Mouse (Mus musculus) forebrain, embryonic 11.5 days (tissue): ENCODE measurements around the gene Dlgap1. TPM values are rescaled to one million over a fixed set of nuclear protein-coding genes. Genes with fewer than 3 reads are reported as not detected.

ENCODE experiments used
- ATAC-seq: fragments of 200-750 bp; cut with Nextera tagmentation; replicated peaks from 2 replicates; pipeline ENCODE4 v1.8.0; 2017; ENCODE audit warnings: moderate TSS enrichment; ENCODE audit not compliant: low FRiP score
- DNase-seq: peaks from one replicate; pipeline ENCODE4 v3.0.0-alpha.2; 2017; ENCODE audit warnings: low spot score
- H3K27ac ChIP-seq: fragments of 300-500 bp; sonication (generic); 2 replicates; pipeline ENCODE4 v1.5.1; 2014; ENCODE audit warnings: low read depth, low read length
- H3K27me3 ChIP-seq: fragments of 300-500 bp; sonication (generic); 2 replicates; pipeline ENCODE4 v1.6.1; 2014; ENCODE audit warnings: mild to moderate bottlenecking, low read length, mixed read lengths; ENCODE audit not compliant: control insufficient read depth, insufficient read depth
- H3K36me3 ChIP-seq: fragments of 300-500 bp; sonication (generic); 2 replicates; pipeline ENCODE4 v1.6.1; 2014; ENCODE audit warnings: mild to moderate bottlenecking, low read length, moderate library complexity, mixed read lengths; ENCODE audit not compliant: control insufficient read depth, insufficient read depth
- H3K4me1 ChIP-seq: fragments of 300-500 bp; sonication (generic); replicated peaks from 2 replicates; pipeline ENCODE4 v1.6.1; 2014; ENCODE audit warnings: low read length, mixed read lengths; ENCODE audit not compliant: control insufficient read depth, insufficient read depth
- H3K4me2 ChIP-seq: fragments of 300-500 bp; sonication (generic); 2 replicates; pipeline ENCODE4 v1.6.1; 2014; ENCODE audit warnings: low read depth, mild to moderate bottlenecking, low read length, moderate library complexity, mixed read lengths; ENCODE audit not compliant: severe bottlenecking
- H3K4me3 ChIP-seq: fragments of 300-500 bp; sonication (generic); 2 replicates; pipeline ENCODE4 v1.5.1; 2014; ENCODE audit warnings: low read depth, low read length
- H3K9ac ChIP-seq: fragments of 300-500 bp; sonication (generic); 2 replicates; pipeline ENCODE4 v1.6.1; 2014; ENCODE audit warnings: low read length
- H3K9me3 ChIP-seq: fragments of 300-500 bp; sonication (generic); 2 replicates; pipeline ENCODE4 v1.6.1; 2016; ENCODE audit warnings: low read length, mixed read lengths; ENCODE audit not compliant: control insufficient read depth
- WGBS: fragments of 180-500 bp; shearing (Covaris S2); extraction: QIAGEN DNeasy Blood & Tissue Kit; methylation state at CpG from one replicate; pipeline ENCODE4 v1.1.7; 2014; 5-methylcytosine and 5-hydroxymethylcytosine counted together
- polyA plus RNA-seq: library from polyadenylated mRNA; unstranded; fragments of >200 nt; fragmentation: Nextera tagmentation; extraction: Ambion mirVana; gene quantifications from 2 replicates; pipeline ENCODE4 v1.2.1, GENCODE M21; 2014

The Dlgap1 gene
- polyA plus RNA-seq, 1 experiment from 2014 or later: 3.0 TPM

GRCm38 (mm10) chr17:70339821-70340220 lies 370.9 kb downstream of the Dlgap1 start:
- H3K27ac ChIP-seq: no peak overlapping the region
- H3K4me2 ChIP-seq: no peak overlapping the region
- no peaks in the 10 kb centered on the region for H3K9me3 ChIP-seq
- WGBS: 92% methylated on average over 7 of the region's 7 CpGs
- no peak overlapping the region for H3K4me3 ChIP-seq
- no peaks in the 10 kb centered on the region for H3K36me3 ChIP-seq
- no peak for DNase-seq
- no peaks in the 10 kb centered on the region for H3K4me1 ChIP-seq
- no peak for ATAC-seq
- no peak overlapping the region for H3K9ac ChIP-seq
- no peaks in the 10 kb centered on the region for H3K27me3 ChIP-seq

DNA sequence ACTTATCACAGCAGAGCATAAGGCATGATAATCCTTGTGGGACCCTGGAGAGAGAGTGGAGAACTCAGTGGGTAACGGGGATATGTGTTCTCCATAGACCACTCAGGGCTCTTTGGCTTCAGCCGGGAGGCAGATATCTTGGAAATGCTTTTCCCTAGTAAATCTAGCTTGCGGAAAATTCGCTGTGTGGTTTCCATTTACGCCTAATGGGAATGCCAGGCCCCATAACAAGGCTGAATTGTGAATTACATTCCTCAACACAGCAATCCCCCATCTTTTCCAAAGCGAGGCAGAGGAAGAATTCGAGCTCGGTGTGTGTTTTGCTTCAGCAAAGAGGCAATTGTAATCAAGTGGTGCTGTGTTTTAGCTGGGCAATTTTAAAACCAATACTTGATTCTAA lies 372.4 kb downstream of the Dlgap1 start:
- Histone ChIP-seq H3K9ac (no peak overlapping the region), H3K9me3 (no peaks in the 10 kb centered on the region), H3K4me3 (no peak overlapping the region), H3K36me3 (no peaks in the 10 kb centered on the region), H3K27ac (no peak overlapping the region), H3K4me1 (no peaks in the 10 kb centered on the region), H3K4me2 (no peak overlapping the region), H3K27me3 (no peaks in the 10 kb centered on the region)
- no peak for ATAC-seq
- no peak for DNase-seq
- 77% methylated on average over 8 of the region's 8 CpGs for WGBS

GRCm38 (mm10) chr17:70341920-70342319 lies 373.0 kb downstream of the Dlgap1 start:
- H3K4me2 ChIP-seq: no peak overlapping the region
- H3K27me3 ChIP-seq: no peaks in the 10 kb centered on the region
- H3K9ac ChIP-seq: no peak overlapping the region
- no peaks in the 10 kb centered on the region for H3K4me1 ChIP-seq
- H3K27ac ChIP-seq: no peak overlapping the region
- no peak overlapping the region for H3K4me3 ChIP-seq
- DNase-seq: no peak
- no peaks in the 10 kb centered on the region for H3K9me3 ChIP-seq
- 81% methylated on average over 6 of the region's 6 CpGs for WGBS
- ATAC-seq: no peak
- no peaks in the 10 kb centered on the region for H3K36me3 ChIP-seq

DNA sequence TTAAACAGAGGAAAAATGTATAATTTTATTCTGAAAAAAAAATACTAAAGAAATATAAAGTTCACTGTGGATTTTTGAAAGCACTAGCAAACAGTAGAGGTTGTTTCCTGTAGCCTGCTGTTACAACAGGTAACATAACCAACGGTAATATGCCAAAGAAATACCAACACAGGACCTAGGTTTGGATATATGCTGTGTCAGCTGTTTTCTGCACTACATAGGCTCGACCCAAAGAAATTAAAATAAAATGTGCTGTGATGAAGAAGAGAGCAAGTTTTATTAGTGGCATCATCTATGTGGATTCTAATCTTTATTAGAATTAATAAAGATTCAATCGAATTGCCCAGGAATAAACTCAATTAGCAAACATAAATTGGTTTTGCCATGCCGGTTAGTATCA lies 378.5 kb downstream of the Dlgap1 start:
- ATAC-seq (no peak), DNase-seq (no peak)
- Histone ChIP-seq H3K9ac (no peak overlapping the region), H3K4me2 (no peak overlapping the region), H3K36me3 (no peaks in the 10 kb centered on the region), H3K4me3 (no peak overlapping the region), H3K4me1 (no peaks in the 10 kb centered on the region), H3K27me3 (no peaks in the 10 kb centered on the region), H3K27ac (no peak overlapping the region), H3K9me3 (no peaks in the 10 kb centered on the region)
- WGBS: 91% methylated on average over 4 of the region's 4 CpGs

- DNase-seq (no peak), ATAC-seq (no peak)
- Histone ChIP-seq H3K4me1 (no peaks in the 10 kb centered on the region), H3K4me3 (no peak overlapping the region), H3K27ac (no peak overlapping the region), H3K4me2 (no peak overlapping the region), H3K9me3 (no peaks in the 10 kb centered on the region), H3K36me3 (no peaks in the 10 kb centered on the region), H3K9ac (no peak overlapping the region), H3K27me3 (no peaks in the 10 kb centered on the region)
- 73% methylated on average over 3 of the region's 3 CpGs for WGBS
Measured at GRCm38 (mm10) chr17:70363561-70363960, 394.7 kb downstream of the Dlgap1 start.

DNA sequence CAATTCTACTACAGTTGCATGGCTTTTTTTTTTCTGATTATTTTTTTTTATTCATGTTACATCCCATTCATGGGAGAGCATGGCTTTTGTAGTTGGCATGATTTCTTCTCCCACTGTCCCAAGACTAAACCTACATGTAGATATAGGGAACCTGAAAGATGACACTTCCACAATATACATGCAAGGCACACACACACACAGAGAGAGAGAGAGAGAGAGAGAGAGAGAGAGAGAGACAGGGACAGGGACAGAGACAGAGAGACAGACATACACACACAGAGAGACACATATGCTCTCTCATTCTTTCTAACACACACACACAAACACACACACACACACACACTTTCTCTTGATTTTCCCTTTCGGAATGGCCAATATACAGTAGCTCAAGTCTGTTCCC lies 395.1 kb downstream of the Dlgap1 start:
- 81% methylated on average over 1 of the region's 1 CpGs for whole genome bisulfite sequencing
- DNase-seq (no peak), ATAC-seq (no peak)
- Histone ChIP-seq H3K36me3 (no peaks in the 10 kb centered on the region), H3K9ac (no peak overlapping the region), H3K9me3 (no peaks in the 10 kb centered on the region), H3K4me3 (no peak overlapping the region), H3K27ac (no peak overlapping the region), H3K4me2 (no peak overlapping the region), H3K4me1 (no peaks in the 10 kb centered on the region), H3K27me3 (no peaks in the 10 kb centered on the region)

- Histone ChIP-seq H3K9me3 (no peaks in the 10 kb centered on the region), H3K4me2 (no peak overlapping the region), H3K36me3 (no peaks in the 10 kb centered on the region), H3K4me1 (no peaks in the 10 kb centered on the region), H3K27ac (no peak overlapping the region), H3K9ac (no peak overlapping the region), H3K27me3 (no peaks in the 10 kb centered on the region), H3K4me3 (no peak overlapping the region)
- 73% methylated on average over 3 of the region's 3 CpGs for WGBS
- no peak for DNase-seq
- ATAC-seq: no peak
Measured at GRCm38 (mm10) chr17:70369124-70369523, 400.3 kb downstream of the Dlgap1 start.

DNA sequence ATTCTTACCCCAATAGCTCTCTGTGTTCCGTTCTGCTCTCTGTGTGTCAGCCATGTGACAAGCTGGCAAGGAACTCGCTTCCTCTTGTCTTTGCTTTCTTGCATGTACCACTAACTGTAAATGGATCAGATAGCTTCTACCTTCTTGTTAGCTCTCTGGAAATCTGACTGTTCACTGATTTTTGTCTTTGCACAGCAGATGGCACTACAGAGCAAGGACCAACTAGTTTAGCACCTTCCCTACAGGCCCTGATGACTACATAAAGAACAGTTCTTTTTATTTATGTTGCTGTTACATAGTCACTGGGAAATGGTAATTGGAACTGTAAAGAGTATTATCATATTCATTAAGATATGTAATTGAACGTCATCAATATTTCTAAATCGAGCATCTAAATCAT lies 408.1 kb downstream of the Dlgap1 start:
- DNase-seq (no peak), ATAC-seq (no peak)
- Histone ChIP-seq H3K27me3 (no peaks in the 10 kb centered on the region), H3K4me3 (no peak overlapping the region), H3K9ac (no peak overlapping the region), H3K4me2 (no peak overlapping the region), H3K27ac (no peak overlapping the region), H3K36me3 (no peaks in the 10 kb centered on the region), H3K4me1 (no peaks in the 10 kb centered on the region), H3K9me3 (no peaks in the 10 kb centered on the region)
- WGBS: 76% methylated on average over 4 of the region's 4 CpGs

GRCm38 (mm10) chr17:70388447-70388846 lies 419.6 kb downstream of the Dlgap1 start:
- Histone ChIP-seq H3K27me3 (no peaks in the 10 kb centered on the region), H3K9ac (no peak overlapping the region), H3K36me3 (no peaks in the 10 kb centered on the region), H3K9me3 (no peaks in the 10 kb centered on the region), H3K4me3 (no peak overlapping the region), H3K4me1 (no peaks in the 10 kb centered on the region), H3K27ac (no peak overlapping the region), H3K4me2 (no peak overlapping the region)
- ATAC-seq (no peak), DNase-seq (no peak)
- 89% methylated on average over 1 of the region's 1 CpGs for WGBS
